Mouse (Mus musculus): Measurements from ENCODE around the gene Wdr4. TPM values are rescaled to one million over a fixed set of nuclear protein-coding genes. Genes with fewer than 3 reads are reported as not detected.
A peak's percentile ranks its signal among the peaks of the same experiment; 100 is the strongest.

Gene Wdr4
- polyA plus RNA-seq, 1 experiment from 2014 or later = 43.8 TPM

- Histone ChIP-seq H3K9me3 (ENCODE audit: control insufficient read depth, low read length) (no peaks in the 10 kb centered on the region), H3K4me2 (ENCODE audit: low read length) (no peak overlapping the region), H3K9ac (replicated peaks; ENCODE audit: low read depth, low read length) (no peak overlapping the region), H3K4me3 (replicated peaks; ENCODE audit: low read length) (no peak overlapping the region), H3K36me3 (ENCODE audit: control insufficient read depth, insufficient read depth) (peaks cover 13% of the 10 kb centered on the region), H3K27me3 (replicated peaks; ENCODE audit: control insufficient read depth, insufficient read depth, low read length) (no peaks in the 10 kb centered on the region), H3K27ac (ENCODE audit: low read length) (no peak overlapping the region), H3K4me1 (replicated peaks; ENCODE audit: control insufficient read depth, insufficient read depth, low read length) (no peaks in the 10 kb centered on the region)
- 94% methylated on average over 12 of the region's 12 CpGs for WGBS
- no peak for ATAC-seq
Observed at GRCm38 (mm10) chr17:31503337-31503736, 16.4 kb downstream of the Wdr4 start.

GRCm38 (mm10) chr17:31502261-31502927 is 17.4 kb downstream of the Wdr4 start:
- no peak for ATAC-seq
- Histone ChIP-seq H3K27me3 (replicated peaks; ENCODE audit: control insufficient read depth, insufficient read depth, low read length) (no peaks in the 10 kb centered on the region), H3K4me2 (ENCODE audit: low read length) (no peak overlapping the region), H3K9me3 (ENCODE audit: control insufficient read depth, low read length) (no peaks in the 10 kb centered on the region), H3K36me3 (ENCODE audit: control insufficient read depth, insufficient read depth) (peaks cover 22% of the 10 kb centered on the region), H3K4me3 (replicated peaks; ENCODE audit: low read length) (no peak overlapping the region), H3K9ac (replicated peaks; ENCODE audit: low read depth, low read length) (no peak overlapping the region), H3K4me1 (replicated peaks; ENCODE audit: control insufficient read depth, insufficient read depth, low read length) (no peaks in the 10 kb centered on the region), H3K27ac (ENCODE audit: low read length) (no peak overlapping the region)
- 89% methylated on average over 12 of the region's 12 CpGs for WGBS

GRCm38 (mm10) chr17:31500908-31501307 is 18.9 kb downstream of the Wdr4 start:
- no peaks in the 10 kb centered on the region for H3K27me3 ChIP-seq (replicated peaks; ENCODE audit: control insufficient read depth, insufficient read depth, low read length)
- H3K4me2 ChIP-seq (ENCODE audit: low read length) = no peak overlapping the region
- H3K9me3 ChIP-seq (ENCODE audit: control insufficient read depth, low read length) = no peaks in the 10 kb centered on the region
- WGBS = 86% methylated on average over 3 of the region's 3 CpGs
- no peak for ATAC-seq
- no peak overlapping the region for H3K4me3 ChIP-seq (replicated peaks; ENCODE audit: low read length)
- no peaks in the 10 kb centered on the region for H3K4me1 ChIP-seq (replicated peaks; ENCODE audit: control insufficient read depth, insufficient read depth, low read length)
- no peak overlapping the region for H3K27ac ChIP-seq (ENCODE audit: low read length)
- H3K9ac ChIP-seq (replicated peaks; ENCODE audit: low read depth, low read length) = no peak overlapping the region
- H3K36me3 ChIP-seq (ENCODE audit: control insufficient read depth, insufficient read depth) = peaks cover 27% of the 10 kb centered on the region

- Histone ChIP-seq H3K4me2 (ENCODE audit: low read length) (no peak overlapping the region), H3K9me3 (ENCODE audit: control insufficient read depth, low read length) (no peaks in the 10 kb centered on the region), H3K36me3 (ENCODE audit: control insufficient read depth, insufficient read depth) (peaks cover 28% of the 10 kb centered on the region), H3K4me1 (replicated peaks; ENCODE audit: control insufficient read depth, insufficient read depth, low read length) (no peaks in the 10 kb centered on the region), H3K27me3 (replicated peaks; ENCODE audit: control insufficient read depth, insufficient read depth, low read length) (no peaks in the 10 kb centered on the region), H3K27ac (ENCODE audit: low read length) (no peak overlapping the region), H3K4me3 (replicated peaks; ENCODE audit: low read length) (no peak overlapping the region), H3K9ac (replicated peaks; ENCODE audit: low read depth, low read length) (no peak overlapping the region)
- no peak for ATAC-seq
- 95% methylated on average over 8 of the region's 8 CpGs for WGBS
Observed at GRCm38 (mm10) chr17:31500416-31500815, 19.4 kb downstream of the Wdr4 start.

GRCm38 (mm10) chr17:31499725-31500124 is 20.1 kb downstream of the Wdr4 start:
- H3K4me3 ChIP-seq (replicated peaks; ENCODE audit: low read length) = no peak overlapping the region
- no peak overlapping the region for H3K27ac ChIP-seq (ENCODE audit: low read length)
- H3K27me3 ChIP-seq (replicated peaks; ENCODE audit: control insufficient read depth, insufficient read depth, low read length) = no peaks in the 10 kb centered on the region
- no peak overlapping the region for H3K9ac ChIP-seq (replicated peaks; ENCODE audit: low read depth, low read length)
- WGBS = 95% methylated on average over 12 of the region's 12 CpGs
- no peaks in the 10 kb centered on the region for H3K9me3 ChIP-seq (ENCODE audit: control insufficient read depth, low read length)
- no peak overlapping the region for H3K4me2 ChIP-seq (ENCODE audit: low read length)
- peaks cover 28% of the 10 kb centered on the region for H3K36me3 ChIP-seq (ENCODE audit: control insufficient read depth, insufficient read depth)
- H3K4me1 ChIP-seq (replicated peaks; ENCODE audit: control insufficient read depth, insufficient read depth, low read length) = no peaks in the 10 kb centered on the region
- no peak for ATAC-seq

GRCm38 (mm10) chr17:31497726-31498125 is 22.1 kb downstream of the Wdr4 start:
- WGBS = 90% methylated on average over 6 of the region's 6 CpGs
- Histone ChIP-seq H3K27ac (ENCODE audit: low read length) (no peak overlapping the region), H3K4me2 (ENCODE audit: low read length) (no peak overlapping the region), H3K36me3 (ENCODE audit: control insufficient read depth, insufficient read depth) (peaks cover 22% of the 10 kb centered on the region), H3K9ac (replicated peaks; ENCODE audit: low read depth, low read length) (no peak overlapping the region), H3K4me1 (replicated peaks; ENCODE audit: control insufficient read depth, insufficient read depth, low read length) (no peaks in the 10 kb centered on the region), H3K4me3 (replicated peaks; ENCODE audit: low read length) (no peak overlapping the region), H3K9me3 (ENCODE audit: control insufficient read depth, low read length) (no peaks in the 10 kb centered on the region), H3K27me3 (replicated peaks; ENCODE audit: control insufficient read depth, insufficient read depth, low read length) (no peaks in the 10 kb centered on the region)
- no peak for ATAC-seq

- Histone ChIP-seq H3K36me3 (ENCODE audit: control insufficient read depth, insufficient read depth) (peaks cover 16% of the 10 kb centered on the region), H3K27me3 (replicated peaks; ENCODE audit: control insufficient read depth, insufficient read depth, low read length) (no peaks in the 10 kb centered on the region), H3K9ac (replicated peaks; ENCODE audit: low read depth, low read length) (no peak overlapping the region), H3K4me2 (ENCODE audit: low read length) (no peak overlapping the region), H3K4me3 (replicated peaks; ENCODE audit: low read length) (no peak overlapping the region), H3K9me3 (ENCODE audit: control insufficient read depth, low read length) (no peaks in the 10 kb centered on the region), H3K27ac (ENCODE audit: low read length) (no peak overlapping the region), H3K4me1 (replicated peaks; ENCODE audit: control insufficient read depth, insufficient read depth, low read length) (no peaks in the 10 kb centered on the region)
- WGBS = 100% methylated on average over 1 of the region's 1 CpGs
- no peak for ATAC-seq
Observed at GRCm38 (mm10) chr17:31494989-31495388, 24.8 kb downstream of the Wdr4 start.

DNA sequence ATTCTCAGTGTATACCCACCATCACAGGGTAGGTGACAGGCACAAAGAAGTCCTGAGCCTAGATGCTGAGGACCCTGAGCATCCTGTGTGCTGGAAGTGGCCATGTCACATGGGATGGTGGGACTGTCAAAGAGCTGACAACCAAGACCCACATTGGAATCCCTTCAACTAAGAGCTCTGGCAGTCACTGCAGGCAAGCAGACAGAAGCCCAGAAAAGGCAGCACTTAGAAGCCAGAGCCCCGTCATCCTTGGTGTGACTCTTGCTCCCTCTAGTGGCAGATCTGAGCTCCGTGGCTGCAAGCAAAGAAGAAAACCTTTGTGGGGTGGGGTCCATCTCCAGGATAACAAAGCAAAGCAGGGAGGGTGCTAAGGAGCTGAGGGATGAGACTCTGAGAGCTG is 27.4 kb downstream of the Wdr4 start:
- H3K4me3 ChIP-seq (replicated peaks; ENCODE audit: low read length) = no peak overlapping the region
- no peaks in the 10 kb centered on the region for H3K9me3 ChIP-seq (ENCODE audit: control insufficient read depth, low read length)
- WGBS = 0% methylated on average over 2 of the region's 2 CpGs
- peaks cover 6% of the 10 kb centered on the region; the same call in 1 of the 2 replicates for H3K36me3 ChIP-seq (ENCODE audit: control insufficient read depth, insufficient read depth)
- no peak overlapping the region for H3K4me2 ChIP-seq (ENCODE audit: low read length)
- peak; percentile 88 for ATAC-seq
- no peak overlapping the region for H3K9ac ChIP-seq (replicated peaks; ENCODE audit: low read depth, low read length)
- H3K27me3 ChIP-seq (replicated peaks; ENCODE audit: control insufficient read depth, insufficient read depth, low read length) = no peaks in the 10 kb centered on the region
- H3K4me1 ChIP-seq (replicated peaks; ENCODE audit: control insufficient read depth, insufficient read depth, low read length) = no peaks in the 10 kb centered on the region
- no peak overlapping the region for H3K27ac ChIP-seq (ENCODE audit: low read length)

- no peak for ATAC-seq
Observed at GRCm38 (mm10) chr17:31491355-31491754, 28.4 kb downstream of the Wdr4 start.

More at GRCm38 (mm10) chr17:31491355-31491754, 28.4 kb downstream of the Wdr4 start:
- H3K27ac ChIP-seq (ENCODE audit: low read length) = no peak overlapping the region
- no peak overlapping the region for H3K4me2 ChIP-seq (ENCODE audit: low read length)
- no peak overlapping the region for H3K4me3 ChIP-seq (replicated peaks; ENCODE audit: low read length)
- no peaks in the 10 kb centered on the region for H3K9me3 ChIP-seq (ENCODE audit: control insufficient read depth, low read length)
- H3K4me1 ChIP-seq (replicated peaks; ENCODE audit: control insufficient read depth, insufficient read depth, low read length) = 0 out of 2 replicates have a peak, but pooled peaks cover 2% of the 10 kb centered on the region
- H3K36me3 ChIP-seq (ENCODE audit: control insufficient read depth, insufficient read depth) = peaks cover 5% of the 10 kb centered on the region; the same call in 1 of the 2 replicates
- no peaks in the 10 kb centered on the region for H3K27me3 ChIP-seq (replicated peaks; ENCODE audit: control insufficient read depth, insufficient read depth, low read length)
- H3K9ac ChIP-seq (replicated peaks; ENCODE audit: low read depth, low read length) = no peak overlapping the region
